Comparison of ENCODE assay signal across 17 mouse cellular contexts in genomic region chr2:29940073-29940472, GRCm38 (mm10). TPM values are rescaled to one million over a fixed set of nuclear protein-coding genes. Genes with fewer than 3 reads are reported as not detected.
DNase-seq lines count a peak whose midpoint lies in the region; ATAC-seq lines count a peak whose summit lies in the region.
"Had no signal": no experiment of that assay in that cellular context is flagged by ENCODE, and none has a peak within 500 bp of the region (broad histone marks: within the 10 kb centered on the region; RNA-seq: fewer than 3 reads in every experiment).

No protein-coding gene starts in this region.

- no peak for ATAC-seq in kidney, embryonic 16.5 days (ENCODE audit: low FRiP score, low TSS enrichment)
- ATAC-seq: activated CD4-positive, CD25-positive, alpha-beta regulatory T cell, adult 4 months; forebrain, embryonic 13.5 days; forebrain, embryonic 15.5 days; forebrain, postnatal 0 days; Patski had no signal

- H3K4me1 ChIP-seq in kidney, embryonic 16.5 days (ENCODE audit: insufficient read depth, low read length) = peaks cover 9% of the 10 kb centered on the region

- H3K9me3 ChIP-seq in kidney, embryonic 16.5 days (ENCODE audit: low read length) = no peaks in the 10 kb centered on the region
- H3K9me3 ChIP-seq: embryonic facial prominence, embryonic 10.5 days; embryonic facial prominence, embryonic 12.5 days; forebrain, embryonic 13.5 days; forebrain, embryonic 15.5 days had no signal

- H3K36me3 ChIP-seq in kidney, embryonic 16.5 days (ENCODE audit: insufficient read depth, low read length) = peaks cover 53% of the 10 kb centered on the region

- H3K4me2 ChIP-seq in kidney, embryonic 16.5 days (replicated peaks; ENCODE audit: low read depth, low read length) = no peak overlapping the region
- H3K4me2 ChIP-seq: embryonic facial prominence, embryonic 12.5 days; forebrain, embryonic 13.5 days; forebrain, embryonic 15.5 days had no signal

- no peak overlapping the region for H3K27ac ChIP-seq in kidney, embryonic 16.5 days (ENCODE audit: low read length)
- H3K27ac ChIP-seq: embryonic facial prominence, embryonic 10.5 days; embryonic facial prominence, embryonic 12.5 days; forebrain, embryonic 13.5 days; forebrain, embryonic 15.5 days had no signal

- DNase-seq in kidney, postnatal 10 days = peak; percentile 29
- peak; percentile 30 to 63 for DNase-seq in kidney, postnatal 36 days
- no peak for DNase-seq in kidney, postnatal 4 days
- DNase-seq in frontal cortex, postnatal 36 days (ENCODE audit: low spot score in 2 of 2) = no peak
- DNase-seq: adrenal gland, adult 8-10 months; adrenal gland, postnatal 14 days; adrenal gland, postnatal 36 days; cerebellum, adult 11-12 months; cerebellum, postnatal 10 days; forebrain, postnatal 0 days had no signal

- no peak overlapping the region for H3K4me3 ChIP-seq in kidney, embryonic 16.5 days (ENCODE audit: low read length)
- H3K4me3 ChIP-seq: embryonic facial prominence, embryonic 10.5 days; embryonic facial prominence, embryonic 12.5 days; forebrain, embryonic 13.5 days; forebrain, embryonic 15.5 days had no signal

- no peak overlapping the region for H3K9ac ChIP-seq in kidney, embryonic 16.5 days (replicated peaks; ENCODE audit: low read length)
- H3K9ac ChIP-seq: embryonic facial prominence, embryonic 12.5 days; forebrain, embryonic 13.5 days; forebrain, embryonic 15.5 days; forebrain, postnatal 0 days had no signal

- no peaks in the 10 kb centered on the region for H3K27me3 ChIP-seq in kidney, embryonic 16.5 days (ENCODE audit: insufficient read depth, low read length)
- H3K27me3 ChIP-seq: embryonic facial prominence, embryonic 12.5 days; forebrain, embryonic 13.5 days; forebrain, embryonic 15.5 days; Patski had no signal

- 88% methylated on average over 9 of the region's 9 CpGs for WGBS in kidney, embryonic 16.5 days

RNA-seq across cellular contexts. Expression of gene Gle1, which starts 4.8 kb away (rescaled TPM):
- polyA plus RNA-seq in kidney, embryonic 16.5 days (2015; fragmentation: Nextera tagmentation; extraction: Ambion mirVana) = 63.9 and 67.6 TPM in 2 replicates

RNA-seq across cellular contexts. Expression of gene Sptan1, which starts 25.3 kb away (rescaled TPM):
- 102 and 109 TPM in 2 replicates for polyA plus RNA-seq in kidney, embryonic 16.5 days (2015; fragmentation: Nextera tagmentation; extraction: Ambion mirVana)

RNA-seq across cellular contexts. Expression of gene Odf2, which starts 51.1 kb away (rescaled TPM):
- polyA plus RNA-seq in kidney, embryonic 16.5 days (2015; fragmentation: Nextera tagmentation; extraction: Ambion mirVana) = 57.7 and 76.5 TPM in 2 replicates

Comparison
In these comparisons a context has a peak if more than half of its experiments do, and no peak if none do; other contexts are left out.
1. DNase-seq: peak in kidney, postnatal 10 days (single experiment) and kidney, postnatal 36 days (2 of 2); none in kidney, postnatal 4 days (0 of 2) and frontal cortex, postnatal 36 days (0 of 2).